Mouse (Mus musculus): Measurements from ENCODE around the gene C530008M17Rik.

DNA sequence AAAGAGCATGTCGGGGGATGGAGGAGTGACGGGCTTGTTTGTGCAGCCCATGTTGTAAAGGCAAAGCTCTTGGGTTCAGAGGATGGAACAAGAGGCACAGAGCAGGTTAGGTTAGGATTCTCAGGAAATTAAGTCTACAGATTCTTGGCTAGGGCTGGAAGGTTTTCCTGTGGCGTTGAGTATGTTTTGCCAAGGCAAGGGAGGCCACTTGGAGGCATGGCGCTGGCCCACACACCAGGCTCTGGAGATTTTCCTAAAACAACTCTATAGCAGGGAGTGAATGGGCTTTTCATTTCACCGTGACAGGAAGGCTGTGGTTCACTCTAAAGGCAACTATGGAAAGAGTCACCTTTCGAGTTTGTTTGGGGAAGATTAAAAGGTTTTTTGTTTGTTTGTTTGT is 32.3 kb downstream of the C530008M17Rik start:
- no peak for TF ChIP-seq POLR2A (IDR thresholded peaks at IDR 0.05; ENCODE audit: borderline replicate concordance, extremely low read depth, insufficient read depth, insufficient read length, poor library complexity, severe bottlenecking)
- no peak for TF ChIP-seq CTCF (IDR thresholded peaks at IDR 0.05; ENCODE audit: borderline replicate concordance, extremely low read depth, insufficient read depth, insufficient read length)
